Mouse (Mus musculus) left cerebral cortex, postnatal 14 days (tissue): ENCODE measurements around the gene Gbx2. TPM values are rescaled to one million over a fixed set of nuclear protein-coding genes. Genes with fewer than 3 reads are reported as not detected.

Source experiments
- total RNA-seq, 2 experiments: library from RNA; stranded (reverse); gene quantifications; 2 replicates each; pipeline ENCODE4 v1.2.3; 2021

Gbx2 gene
- total RNA-seq, 2 experiments from 2014 or later = 0.74 TPM; not detected in 1

Other genes with a start within 250 kb of the Gbx2 start
- gene Asb18, start 83.5 kb upstream of the Gbx2 start, total RNA-seq = 1 to 10 TPM; 1.5 to 2.1 TPM
- under 1 TPM; 0.70 to 0.86 TPM for gene Iqca, start 222.2 kb upstream of the Gbx2 start, total RNA-seq